Mouse (Mus musculus) large intestine, adult 2 months (tissue): ENCODE measurements at regions not wholly inside any gene's neighbourhood (a gene's known extent, or its start where the extent isn't known, plus 50 kb on each side); places are given as distances from the start of the nearest gene placed in this dataset.
"Not testable (repeated sequence)": the region's sequence is repeated elsewhere in the genome, so short reads cannot be mapped to it uniquely, and the experiment has no call there.

Experiments used
- DNase-seq: peaks from one replicate; pipeline ENCODE4 v3.0.0-alpha.2; 2012; ENCODE audit warnings: low read depth, low spot score
- WGBS: fragments of 180-500 bp; shearing (Covaris S2); methylation state at CpG from one replicate; pipeline ENCODE4 v1.1.7; 2018; 5-methylcytosine and 5-hydroxymethylcytosine counted together

DNA sequence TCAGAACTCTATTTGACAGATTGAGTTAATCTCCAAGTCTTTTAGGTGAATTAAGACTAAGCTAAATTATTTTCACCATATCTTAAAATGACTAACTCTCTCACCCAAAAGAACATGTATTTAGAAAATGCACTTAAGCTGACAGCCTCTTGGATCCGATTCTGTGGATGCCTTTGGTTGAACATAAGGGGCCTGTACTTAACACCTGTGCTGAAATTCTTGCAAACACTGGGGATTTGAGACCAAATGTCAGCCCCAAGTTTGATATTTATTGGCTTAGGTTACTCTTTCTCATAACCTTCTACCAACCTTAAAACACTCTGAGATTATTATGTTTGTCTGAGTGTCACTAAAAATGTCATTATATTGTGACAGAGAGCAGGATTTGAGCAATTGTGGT is 126.6 kb upstream of the C9orf72 start:
- no peak for DNase-seq
- 56% methylated on average over 1 of the region's 1 CpGs for WGBS

DNA sequence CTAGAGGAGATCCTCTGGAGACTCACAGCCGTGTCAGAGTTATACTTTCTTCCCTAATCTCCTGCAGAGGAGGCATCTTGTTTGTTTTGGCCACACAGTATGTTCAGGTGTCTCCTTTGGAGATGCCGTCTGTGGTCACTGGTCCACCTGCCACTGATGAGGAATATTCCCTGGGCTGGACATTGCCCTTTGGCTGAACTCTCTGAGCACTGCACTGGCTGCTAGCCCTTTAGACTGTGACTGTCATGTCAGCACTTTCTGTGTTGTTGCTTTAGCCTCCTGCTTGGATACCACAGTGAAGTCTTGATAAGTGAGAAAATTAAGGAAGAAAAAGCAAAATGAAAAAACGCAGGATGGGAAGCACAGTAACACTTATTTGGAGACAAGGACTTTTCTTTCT is 124.5 kb upstream of the C9orf72 start:
- DNase-seq = no peak

DNA sequence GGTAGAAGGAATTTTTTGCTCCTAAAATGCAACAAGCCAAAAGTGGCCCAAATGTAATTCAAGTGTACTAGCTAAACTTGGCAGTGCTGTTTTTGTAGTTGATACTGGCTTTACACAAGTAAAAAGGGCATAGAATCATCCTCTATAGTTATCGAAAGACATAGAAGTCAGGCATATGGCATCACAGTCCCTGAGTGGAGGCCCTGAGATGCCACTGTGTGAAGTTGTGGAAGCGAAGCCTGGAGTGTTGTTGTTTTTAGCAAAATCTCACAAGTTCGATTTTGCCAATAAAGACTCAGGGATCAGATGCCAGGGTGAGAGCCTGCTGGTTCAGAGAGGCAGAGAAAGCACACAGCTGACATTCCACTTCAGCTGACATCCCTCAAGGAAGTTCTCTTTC is 121.6 kb upstream of the C9orf72 start:
- WGBS = 92% methylated on average over 3 of the region's 3 CpGs

More for the DNA sequence above, 124.5 kb upstream of the C9orf72 start:
- 59% methylated on average over 3 of the region's 3 CpGs for WGBS

GRCm38 (mm10) chr4:35343751-35344150 is 117.8 kb upstream of the C9orf72 start:
- 86% methylated on average over 1 of the region's 1 CpGs for WGBS
- DNase-seq = no peak

More for the DNA sequence above, 121.6 kb upstream of the C9orf72 start:
- DNase-seq = no peak

GRCm38 (mm10) chr4:35331161-35331560 is 105.2 kb upstream of the C9orf72 start:
- WGBS = 87% methylated on average over 1 of the region's 1 CpGs
- DNase-seq = no peak

- DNase-seq = no peak
Measured at GRCm38 (mm10) chr4:35325300-35325699, 99.3 kb upstream of the C9orf72 start.

GRCm38 (mm10) chr4:35322432-35323173 is 96.6 kb upstream of the C9orf72 start:
- 82% methylated on average over 2 of the region's 2 CpGs for WGBS
- no peak for DNase-seq

GRCm38 (mm10) chr4:35310396-35310977 is 84.5 kb upstream of the C9orf72 start:
- DNase-seq = no peak
- WGBS = 60% methylated on average over 5 of the region's 5 CpGs

DNA sequence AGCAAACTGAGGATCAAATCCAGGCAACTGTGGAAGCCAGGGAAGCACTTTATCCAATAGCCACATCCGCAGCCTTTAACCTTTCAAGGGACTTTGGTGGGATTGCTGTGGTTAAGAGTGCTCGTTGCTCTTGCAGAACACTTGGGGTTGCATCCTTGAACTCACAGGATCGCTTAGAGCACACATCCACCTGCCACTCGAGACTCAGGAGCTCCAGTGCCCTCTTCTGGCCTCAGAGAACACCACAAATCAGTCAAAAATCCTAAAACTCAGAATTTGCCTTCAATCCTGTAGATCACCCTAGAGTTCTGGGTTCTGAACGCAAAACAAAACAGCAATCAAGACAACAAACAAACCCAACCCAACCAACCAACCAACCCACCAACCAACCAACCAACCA is 82.2 kb upstream of the C9orf72 start:
- WGBS = 46% methylated on average over 5 of the region's 5 CpGs
- DNase-seq = no peak

DNA sequence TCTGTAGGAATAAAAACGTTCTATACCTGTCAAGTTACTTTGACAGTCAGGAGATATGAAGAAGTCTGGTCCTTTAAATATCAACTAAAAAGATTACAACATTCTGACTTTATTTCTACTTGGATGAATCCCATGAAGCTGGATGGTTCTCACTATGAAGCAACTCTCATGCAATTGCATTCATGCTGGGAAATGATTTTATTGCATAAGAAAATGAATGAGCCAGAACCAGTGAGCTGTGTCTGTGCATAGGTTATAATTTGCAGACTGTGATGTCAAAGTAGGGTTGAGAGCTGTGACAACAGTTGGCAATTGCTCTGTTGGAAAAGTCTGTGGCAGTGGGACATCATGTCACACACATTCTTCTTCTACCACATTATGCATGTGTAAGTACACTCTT is 79.2 kb upstream of the C9orf72 start:
- no peak for DNase-seq
- WGBS = 47% methylated on average over 1 of the region's 1 CpGs

GRCm38 (mm10) chr4:35300848-35301247 is 74.9 kb upstream of the C9orf72 start:
- WGBS = 7% methylated on average over 2 of the region's 2 CpGs

DNA sequence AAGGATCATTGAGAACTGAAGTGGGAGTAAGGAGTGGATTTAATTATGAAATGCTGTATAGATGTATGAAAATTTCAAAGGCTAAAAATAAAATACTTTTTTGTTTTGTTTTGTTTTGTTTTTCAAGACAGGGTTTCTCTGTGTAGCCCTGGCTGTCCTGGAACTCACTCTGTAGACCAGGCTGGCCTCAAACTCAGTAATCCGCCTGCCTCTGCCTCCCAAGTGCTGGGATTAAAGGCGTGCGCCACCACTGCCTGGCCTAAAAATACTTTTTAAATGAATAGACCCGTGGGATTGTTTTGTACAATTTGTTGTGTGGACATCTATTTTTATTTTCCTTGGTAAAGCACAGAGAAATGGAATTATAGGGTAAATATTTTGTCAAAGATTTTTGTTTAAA is 74.4 kb upstream of the C9orf72 start:
- not testable (repeated sequence) for DNase-seq

More at GRCm38 (mm10) chr4:35300848-35301247, 74.9 kb upstream of the C9orf72 start:
- DNase-seq = peak; percentile 3

DNA sequence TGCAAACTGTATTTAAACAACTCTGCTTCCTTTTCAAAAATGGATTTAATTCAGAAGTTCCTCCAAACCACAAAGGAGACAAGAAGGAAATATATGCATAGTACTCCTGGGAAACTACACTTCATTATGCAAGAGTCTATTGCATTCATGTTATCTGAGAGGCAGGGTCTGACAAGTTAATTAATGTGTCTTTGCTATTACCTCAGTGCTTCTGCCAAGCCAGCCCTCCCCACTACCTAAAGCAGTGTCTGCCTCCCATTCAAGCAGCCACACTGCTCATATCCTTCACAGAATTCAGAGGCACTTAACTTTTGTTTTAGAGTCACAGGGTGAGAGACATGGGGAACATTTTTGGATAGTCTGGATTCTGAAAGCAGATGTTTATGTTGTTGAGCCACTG is 58.6 kb upstream of the C9orf72 start:
- no peak for DNase-seq

More for the DNA sequence above, 74.4 kb upstream of the C9orf72 start:
- 72% methylated on average over 4 of the region's 4 CpGs for WGBS
